Mouse (Mus musculus) layer of hippocampus, postnatal 36 days (tissue): ENCODE measurements around the gene Reps2. TPM values are rescaled to one million over a fixed set of nuclear protein-coding genes. Genes with fewer than 3 reads are reported as not detected.

Experiments used
- DNase-seq, 2 experiments: peaks; one replicate each; pipeline ENCODE4 v3.0.0; 2022
- total RNA-seq, 2 experiments: library from RNA; stranded (reverse); gene quantifications; 2 replicates each; pipeline ENCODE4 v1.2.3; 2021

The Reps2 gene
- total RNA-seq, 2 experiments from 2014 or later, result 156 to 165 TPM

- DNase-seq, result no peak
Measured at GRCm38 (mm10) chrX:162487734-162488133, 155.7 kb downstream of the Reps2 start.

GRCm38 (mm10) chrX:162470213-162470612, 173.2 kb downstream of the Reps2 start:
- no peak for DNase-seq

- DNase-seq, result peak; percentile 34 to 47
Measured at GRCm38 (mm10) chrX:162462156-162462555, 181.3 kb downstream of the Reps2 start.

- no peak for DNase-seq
Measured at GRCm38 (mm10) chrX:162456445-162456844, 187.0 kb downstream of the Reps2 start.

GRCm38 (mm10) chrX:162455364-162455763, 188.1 kb downstream of the Reps2 start:
- no peak for DNase-seq

GRCm38 (mm10) chrX:162453821-162454402, 189.5 kb downstream of the Reps2 start:
- no peak for DNase-seq

GRCm38 (mm10) chrX:162452642-162453041, 190.8 kb downstream of the Reps2 start:
- no peak for DNase-seq

- DNase-seq, result no peak
Measured at GRCm38 (mm10) chrX:162447974-162448373, 195.5 kb downstream of the Reps2 start.

- DNase-seq, result no peak
Measured at GRCm38 (mm10) chrX:162446678-162447318, 196.7 kb downstream of the Reps2 start.

GRCm38 (mm10) chrX:162443387-162443786, 200.1 kb downstream of the Reps2 start:
- DNase-seq, result no peak

GRCm38 (mm10) chrX:162442970-162443369, 200.5 kb downstream of the Reps2 start:
- no peak for DNase-seq

GRCm38 (mm10) chrX:162432776-162433543, 210.5 kb downstream of the Reps2 start:
- no peak for DNase-seq

- no peak for DNase-seq
Measured at GRCm38 (mm10) chrX:162427698-162428097, 215.8 kb downstream of the Reps2 start.

- no peak for DNase-seq
Measured at GRCm38 (mm10) chrX:162419431-162419830, 224.0 kb downstream of the Reps2 start.

- no peak for DNase-seq
Measured at GRCm38 (mm10) chrX:162413124-162413523, 230.3 kb downstream of the Reps2 start.

GRCm38 (mm10) chrX:162407291-162407690, 236.2 kb downstream of the Reps2 start:
- no peak for DNase-seq

- peak; percentile 15 to 32 for DNase-seq
Measured at GRCm38 (mm10) chrX:162402487-162402886, 241.0 kb downstream of the Reps2 start.

- no peak for DNase-seq
Measured at GRCm38 (mm10) chrX:162380730-162381129, 262.7 kb downstream of the Reps2 start.

- no peak for DNase-seq
Measured at GRCm38 (mm10) chrX:162363206-162363605, 280.2 kb downstream of the Reps2 start.
